Mouse (Mus musculus) adrenal gland, postnatal 4 days (tissue): ENCODE measurements around the gene Dab2. TPM values are rescaled to one million over a fixed set of nuclear protein-coding genes. Genes with fewer than 3 reads are reported as not detected.

Experiments used
- DNase-seq, 2 experiments: peaks; one replicate each; pipeline ENCODE4 v3.0.0; 2021 to 2022; ENCODE audit warnings: low spot score in 2 of 2, mixed read lengths in 2 of 2
- total RNA-seq, 2 experiments: library from RNA; stranded (reverse); gene quantifications; 2 replicates each; pipeline ENCODE4 v1.2.3; 2021

Gene Dab2
- total RNA-seq, 2 experiments from 2014 or later, result 462 to 492 TPM

DNA sequence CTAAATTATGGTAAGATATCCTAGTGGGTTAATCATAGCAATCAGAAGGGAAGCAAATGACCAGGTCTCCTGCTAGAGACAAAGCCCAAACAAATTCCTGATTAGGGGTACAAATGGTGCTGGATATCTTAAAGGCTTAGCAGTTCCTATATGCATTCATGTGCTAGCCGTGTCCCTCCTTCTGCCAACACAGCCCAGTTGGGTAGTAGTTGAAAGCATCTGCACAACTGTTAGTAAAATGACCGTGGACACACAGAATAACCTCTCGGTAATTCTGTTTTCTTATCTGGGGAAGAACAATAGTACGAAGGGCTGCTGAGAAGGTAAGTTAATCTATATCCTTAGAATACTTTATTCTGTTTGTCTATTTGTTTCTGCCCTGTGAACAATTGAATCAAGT, 90.5 kb downstream of the Dab2 start:
- DNase-seq, result no peak

DNA sequence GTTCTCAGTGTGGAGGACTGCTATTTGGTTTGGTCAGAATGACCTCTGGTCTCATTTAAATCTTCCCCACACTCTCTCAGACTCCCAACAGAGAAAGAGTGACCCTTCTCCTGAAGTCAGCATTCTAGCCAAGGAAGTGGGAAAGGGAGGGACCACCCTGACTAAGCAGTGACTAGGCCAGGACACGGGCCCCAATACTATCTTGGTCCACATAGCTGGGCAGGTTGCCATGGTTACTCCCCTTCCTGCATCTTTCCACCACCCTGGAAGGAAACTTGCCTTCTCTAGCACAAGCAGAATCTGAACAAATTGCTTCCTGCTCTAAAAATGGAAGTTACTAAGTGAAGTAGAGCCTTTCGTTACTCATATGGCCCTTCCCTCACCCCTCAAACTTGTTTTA, 91.1 kb downstream of the Dab2 start:
- DNase-seq, result peak in 1 of 2 experiments; percentile 36

DNA sequence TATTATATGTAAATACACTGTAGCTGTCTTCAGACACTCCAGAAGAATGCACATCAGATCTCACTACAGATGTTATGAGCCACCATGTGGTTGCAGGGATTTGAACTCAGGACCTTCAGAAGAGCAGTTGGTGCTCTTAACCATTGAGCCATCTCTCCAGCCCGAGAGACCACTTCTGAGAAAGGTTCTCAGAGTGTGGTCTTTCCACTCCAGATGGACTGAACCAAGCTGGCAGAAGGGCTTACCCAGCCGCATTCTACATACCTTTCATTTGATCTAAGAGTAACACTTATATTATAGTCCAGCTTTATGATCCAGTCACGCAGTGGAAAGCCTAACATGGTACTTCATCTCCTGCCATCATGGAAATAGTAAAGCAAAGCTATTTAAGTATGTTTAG, 92.3 kb downstream of the Dab2 start:
- DNase-seq, result no peak

DNA sequence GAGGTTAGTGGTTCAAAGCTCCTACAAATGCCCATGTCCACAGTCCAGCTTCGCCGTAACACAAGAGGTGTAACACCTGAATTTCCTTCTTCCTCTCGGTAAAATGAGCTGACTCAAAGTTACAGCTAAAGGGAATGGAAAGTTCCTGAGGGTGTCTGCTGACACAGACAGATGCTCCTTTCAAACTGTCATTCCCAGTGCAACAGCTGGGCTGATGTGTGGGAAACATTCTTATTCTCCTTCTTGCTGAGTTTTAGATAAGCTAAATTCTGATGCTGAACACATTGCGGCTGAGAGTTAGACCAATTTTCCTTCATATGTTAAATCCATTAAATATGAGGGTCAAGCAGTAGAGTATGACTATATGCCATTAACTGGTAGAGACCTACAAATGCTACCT, 94.0 kb downstream of the Dab2 start:
- no peak for DNase-seq

DNA sequence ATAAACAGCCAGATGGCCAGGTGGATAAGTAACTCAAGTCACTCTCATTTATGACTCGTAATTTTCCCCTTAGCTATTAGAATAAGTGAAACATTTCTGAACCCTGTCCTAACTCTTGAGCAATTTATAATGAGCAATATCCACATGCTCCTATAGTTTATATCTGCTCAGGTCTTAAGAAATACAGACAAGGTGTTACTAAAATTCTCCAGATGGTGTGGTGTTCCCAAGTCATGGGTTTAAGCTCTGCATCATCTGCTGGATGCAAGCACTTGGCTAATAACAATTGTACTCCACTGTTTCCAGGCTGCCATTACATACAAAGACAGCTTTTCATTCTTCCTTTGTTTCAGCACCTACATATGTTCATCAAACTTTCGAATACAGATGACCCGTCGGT, 98.6 kb downstream of the Dab2 start:
- no peak for DNase-seq

- no peak for DNase-seq
Measured at GRCm38 (mm10) chr15:6398881-6399280, 99.3 kb downstream of the Dab2 start.

GRCm38 (mm10) chr15:6400115-6400514, 100.5 kb downstream of the Dab2 start:
- no peak for DNase-seq

DNA sequence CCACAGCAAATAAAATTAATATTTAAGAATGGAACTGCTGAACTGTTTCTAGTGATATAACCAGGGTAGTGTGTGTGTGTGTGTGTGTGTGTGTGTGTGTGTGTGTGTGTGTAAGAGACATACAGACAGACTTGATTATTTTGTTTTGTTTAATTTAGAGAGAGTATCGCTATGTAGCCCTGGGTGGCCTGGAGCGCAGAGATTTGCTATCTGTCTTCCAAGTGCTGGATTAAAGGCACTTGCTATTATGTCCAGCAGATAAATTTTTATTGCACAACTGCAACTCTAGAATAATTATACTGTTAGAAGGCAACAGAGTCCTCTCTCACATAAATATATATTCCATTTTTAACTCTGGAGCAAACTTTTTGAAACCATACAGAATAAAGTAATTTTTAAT, 102.8 kb downstream of the Dab2 start:
- DNase-seq, result no peak

- no peak for DNase-seq
Measured at GRCm38 (mm10) chr15:6404172-6404571, 104.6 kb downstream of the Dab2 start.

DNA sequence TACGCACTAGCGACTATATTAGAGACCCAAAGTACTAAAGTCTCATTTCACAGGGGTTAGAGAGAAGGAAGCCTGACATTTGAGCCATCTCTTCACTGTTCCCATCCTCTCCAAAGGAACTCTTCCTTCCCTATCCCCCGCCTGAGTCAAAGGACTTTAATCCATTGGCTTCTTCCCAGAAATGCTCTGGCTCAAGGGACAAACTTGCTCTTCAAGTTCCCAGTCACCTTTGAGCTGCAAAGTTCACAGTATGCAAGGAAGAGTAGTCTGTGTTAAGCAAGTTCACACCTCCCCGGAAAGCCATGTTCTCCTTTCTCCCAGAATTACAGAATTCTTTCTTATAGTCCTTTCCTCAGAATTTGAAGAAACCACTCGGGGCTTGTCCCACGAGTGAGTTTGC, 107.2 kb downstream of the Dab2 start:
- DNase-seq, result no peak

DNA sequence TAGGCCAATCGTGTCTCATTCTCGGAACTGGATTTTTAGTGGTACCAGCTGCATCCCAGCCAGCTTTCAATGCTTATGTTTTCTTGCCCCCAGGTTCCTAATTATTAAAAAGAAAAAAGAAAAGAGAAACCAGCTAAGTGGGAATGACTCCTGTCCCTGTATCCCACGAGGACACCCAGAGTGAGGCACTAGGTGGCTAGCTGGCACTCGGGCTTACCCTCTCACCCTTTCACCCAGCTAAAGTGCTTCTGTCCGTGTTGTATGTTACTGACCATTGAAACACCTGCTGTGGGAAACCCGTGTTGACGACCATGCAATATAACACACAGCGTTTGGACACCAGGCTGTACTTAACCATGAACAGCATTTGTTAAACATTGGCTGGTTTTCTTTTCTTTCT, 109.4 kb downstream of the Dab2 start:
- DNase-seq, result no peak

DNA sequence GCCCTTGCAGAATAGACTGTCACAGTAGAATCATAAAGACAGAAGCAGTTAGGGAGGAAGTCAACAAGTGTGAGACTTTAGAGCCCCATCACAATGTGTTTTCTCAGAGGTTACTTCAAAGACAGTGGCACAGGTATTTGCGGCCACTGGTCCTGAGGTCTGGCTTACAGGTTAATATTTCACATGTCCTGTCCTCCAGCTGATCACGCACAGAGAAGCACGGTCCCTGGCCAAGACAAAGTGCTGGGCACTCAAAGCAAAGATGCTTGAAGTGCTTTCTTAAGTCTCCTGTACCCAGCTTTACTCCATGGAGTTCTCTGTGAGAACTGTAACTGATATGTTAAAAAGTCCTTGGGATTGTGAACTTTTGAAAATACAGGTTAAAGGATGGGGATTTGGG, 110.6 kb downstream of the Dab2 start:
- no peak for DNase-seq

- DNase-seq, result no peak
Measured at GRCm38 (mm10) chr15:6411334-6411733, 111.7 kb downstream of the Dab2 start.

GRCm38 (mm10) chr15:6415317-6415716, 115.7 kb downstream of the Dab2 start:
- no peak for DNase-seq

DNA sequence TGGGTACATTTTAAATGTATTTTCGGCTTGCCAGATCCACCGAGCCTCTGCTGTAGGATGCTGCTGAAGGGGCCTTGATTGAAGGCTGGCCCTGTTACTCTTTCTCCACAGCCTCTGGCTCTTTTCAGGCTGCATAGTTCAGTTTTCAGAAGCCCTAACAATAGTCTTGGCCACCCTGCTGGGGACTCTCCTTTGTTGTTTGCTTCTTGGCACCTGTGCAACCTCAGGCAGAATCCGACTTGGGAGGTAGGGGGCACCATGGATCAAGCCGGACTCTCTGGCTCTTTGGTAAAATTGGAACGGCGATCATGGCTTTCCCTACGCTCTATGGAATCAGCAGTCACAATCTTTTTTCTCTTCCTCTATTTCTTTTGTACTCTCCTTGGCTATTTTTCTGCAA, 132.2 kb downstream of the Dab2 start:
- DNase-seq, result no peak

- no peak for DNase-seq
Measured at GRCm38 (mm10) chr15:6432411-6432810, 132.8 kb downstream of the Dab2 start.

GRCm38 (mm10) chr15:6435281-6435680, 135.7 kb downstream of the Dab2 start:
- no peak for DNase-seq

GRCm38 (mm10) chr15:6435773-6436172, 136.2 kb downstream of the Dab2 start:
- DNase-seq, result no peak

GRCm38 (mm10) chr15:6438685-6439084, 139.1 kb downstream of the Dab2 start:
- no peak for DNase-seq

DNA sequence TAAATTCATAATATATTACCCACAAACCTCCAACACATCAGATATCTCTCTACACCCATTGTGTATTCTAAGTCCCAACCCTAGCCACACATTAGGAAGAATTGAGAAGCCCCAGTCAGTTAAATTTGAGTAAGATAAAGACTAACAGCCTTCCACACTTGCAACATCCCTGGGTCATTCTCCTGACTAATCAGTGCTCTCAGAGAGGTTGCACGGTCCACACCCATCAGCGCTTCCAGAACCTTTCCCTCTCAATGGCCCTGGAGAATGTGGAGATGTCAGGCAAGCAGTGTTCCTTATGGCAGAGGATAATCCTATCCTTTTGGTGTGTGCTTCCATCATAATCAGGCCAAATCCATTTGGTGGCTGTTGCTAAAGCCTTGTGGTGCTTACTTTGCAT, 144.9 kb downstream of the Dab2 start:
- DNase-seq, result no peak

DNA sequence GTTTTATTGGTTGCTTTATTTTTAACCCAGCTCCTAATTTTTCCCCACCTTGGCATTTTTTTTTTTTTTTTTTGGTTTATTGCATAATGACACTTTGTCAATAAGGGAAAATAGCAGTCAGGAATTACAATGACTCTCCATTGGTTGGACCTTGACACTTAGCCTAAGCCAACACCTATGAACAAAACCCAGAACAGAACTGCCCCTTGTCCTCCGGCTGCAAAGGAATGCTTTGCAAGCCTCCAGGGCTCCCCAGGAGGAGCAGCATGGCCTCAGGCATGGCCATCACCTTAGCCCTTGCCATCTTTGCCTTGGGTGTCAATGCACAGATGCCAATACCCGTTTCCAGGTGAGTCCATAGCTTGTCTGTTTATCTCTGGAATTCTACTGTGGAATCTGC, 145.5 kb downstream of the Dab2 start, which contains the start of gene C9:
Gene C9 (plus strand): TSS at position 193 of the 400 bp plus-strand sequence.
- DNase-seq, result no peak

- no peak for DNase-seq
Measured at GRCm38 (mm10) chr15:6446181-6446580, 146.6 kb downstream of the Dab2 start.

DNA sequence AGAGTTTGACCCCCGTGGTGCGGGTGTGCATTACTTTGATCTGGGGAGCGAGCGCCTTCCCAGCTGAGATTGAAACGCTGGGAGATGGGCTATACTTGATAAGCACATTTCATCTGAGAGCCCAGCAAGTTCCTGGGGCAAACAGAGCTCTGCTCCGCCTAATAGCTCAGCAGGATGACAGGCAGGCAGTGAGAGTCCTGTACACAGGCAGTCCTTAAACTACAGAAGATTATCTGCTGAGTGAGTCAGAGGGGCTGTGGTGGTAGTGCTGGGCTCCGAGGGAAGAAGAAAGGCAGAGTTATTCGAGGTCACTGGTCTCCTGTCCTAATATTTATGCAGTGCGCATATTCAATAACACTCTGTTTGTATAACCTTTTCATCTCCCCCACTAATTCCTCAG, 149.3 kb downstream of the Dab2 start:
- DNase-seq, result no peak

DNA sequence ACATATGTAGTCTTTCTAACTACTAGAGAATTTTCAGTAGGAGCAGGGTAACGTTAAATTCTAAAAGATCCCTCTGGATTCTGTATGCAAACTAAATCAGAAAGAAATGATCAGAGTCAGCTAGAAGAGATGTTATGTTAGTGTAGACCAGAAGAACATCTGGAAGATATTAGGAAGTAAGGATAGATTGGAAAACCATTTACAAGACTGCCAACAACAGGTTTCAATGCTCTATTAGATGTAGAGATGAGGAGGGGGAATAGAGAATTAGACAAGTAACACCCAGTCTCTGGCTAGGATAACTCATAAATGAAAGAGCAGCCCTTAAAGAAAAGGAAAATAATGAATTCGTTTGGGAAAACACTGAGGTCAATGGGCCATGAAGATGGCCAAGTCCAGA, 154.9 kb downstream of the Dab2 start:
- no peak for DNase-seq
